Mouse (Mus musculus) thymus, adult 18-20 months (tissue): ENCODE results near the gene Exoc8.

Experiments used
- DNase-seq, 2 experiments: peaks; one replicate each; pipeline ENCODE4 v3.0.0; 2022; ENCODE audit warnings: mixed read lengths in 2 of 2

The Exoc8 gene

DNA sequence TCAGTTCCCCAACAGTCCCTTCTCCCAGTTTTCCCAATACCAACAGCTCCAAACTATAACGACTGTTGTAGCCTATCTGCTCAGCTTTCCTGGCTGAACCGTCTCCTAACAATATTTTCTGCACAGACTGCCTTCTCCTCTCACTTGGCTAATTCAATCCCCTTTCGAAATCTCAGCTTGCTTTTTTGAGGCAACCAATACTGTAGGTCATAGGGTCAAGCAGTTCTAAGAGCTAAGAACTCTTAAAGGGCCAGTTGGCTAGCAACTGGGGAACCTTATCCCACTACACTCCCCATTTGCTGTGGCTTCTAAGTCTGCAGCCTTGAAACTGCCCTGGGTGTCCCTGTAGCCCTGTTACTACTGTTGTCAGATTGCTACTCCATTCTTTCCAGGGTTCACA lies 52.4 kb downstream of the Exoc8 start:
- DNase-seq: no peak
